Mouse (Mus musculus): ENCODE data around the gene Tmem37. TPM values are rescaled to one million over a fixed set of nuclear protein-coding genes. Genes with fewer than 3 reads are reported as not detected.

The Tmem37 gene
- polyA plus RNA-seq, 1 experiment: 38.4 TPM

- peak overlapping the region; percentile 8 for H3ac ChIP-seq (ENCODE audit: control insufficient read depth, insufficient read length, low read depth)
- TF ChIP-seq CTCF (IDR thresholded peaks at IDR 0.05; ENCODE audit: control insufficient read depth, insufficient read depth, insufficient read length): no peak
- peaks cover 5% of the 10 kb centered on the region for H3K36me3 ChIP-seq (ENCODE audit: control insufficient read depth, insufficient read depth)
- H3K79me3 ChIP-seq (ENCODE audit: low read depth): peaks cover 4% of the 10 kb centered on the region
- peaks cover 37% of the 10 kb centered on the region for H3K79me2 ChIP-seq (ENCODE audit: control insufficient read depth, insufficient read depth)
- H3K4me3 ChIP-seq (ENCODE audit: insufficient read depth, poor library complexity, severe bottlenecking): peak overlapping the region; percentile 48
- no peaks in the 10 kb centered on the region for H3K27me3 ChIP-seq (ENCODE audit: control insufficient read depth, insufficient read depth, insufficient read length)
These were observed 974 bp downstream of the Tmem37 start for GRCm38 (mm10) chr1:120072900-120073299.

- peaks cover 37% of the 10 kb centered on the region for H3K79me2 ChIP-seq (ENCODE audit: control insufficient read depth, insufficient read depth)
- H3K4me3 ChIP-seq (ENCODE audit: insufficient read depth, poor library complexity, severe bottlenecking): no peak overlapping the region
- TF ChIP-seq FOSL1 (IDR thresholded peaks at IDR 0.05; ENCODE audit: insufficient read depth, low read length, poor library complexity, severe bottlenecking): no peak
- no peak for TF ChIP-seq CTCF (IDR thresholded peaks at IDR 0.05; ENCODE audit: control insufficient read depth, insufficient read depth, insufficient read length)
- TF ChIP-seq MYOD1 (IDR thresholded peaks at IDR 0.05; ENCODE audit: control insufficient read depth, insufficient read length, low read depth): no peak
- TF ChIP-seq USF1 (IDR thresholded peaks at IDR 0.05; ENCODE audit: low read depth): no peak
- TF ChIP-seq CEBPB (IDR thresholded peaks at IDR 0.05; ENCODE audit: low read depth): no peak
- TF ChIP-seq MYOG (IDR thresholded peaks at IDR 0.05; ENCODE audit: control insufficient read depth, extremely low read depth, insufficient read length): no peak
- TF ChIP-seq MAX (IDR thresholded peaks at IDR 0.05): no peak
- H3K79me3 ChIP-seq (ENCODE audit: low read depth): peaks cover 4% of the 10 kb centered on the region
- no peaks in the 10 kb centered on the region for H3K27me3 ChIP-seq (ENCODE audit: control insufficient read depth, insufficient read depth, insufficient read length)
- H3K36me3 ChIP-seq (ENCODE audit: control insufficient read depth, insufficient read depth): peaks cover 21% of the 10 kb centered on the region
- H3ac ChIP-seq (ENCODE audit: control insufficient read depth, insufficient read length, low read depth): no peak overlapping the region
These were observed 2.7 kb downstream of the Tmem37 start for GRCm38 (mm10) chr1:120071133-120071532.

- H3K79me3 ChIP-seq (ENCODE audit: low read depth): peaks cover 4% of the 10 kb centered on the region
- peaks cover 27% of the 10 kb centered on the region for H3K36me3 ChIP-seq (ENCODE audit: control insufficient read depth, insufficient read depth)
These were observed 3.7 kb downstream of the Tmem37 start for GRCm38 (mm10) chr1:120070168-120070567.

GRCm38 (mm10) chr1:120069120-120069519, 4.8 kb downstream of the Tmem37 start:
- Histone ChIP-seq H3K36me3 (ENCODE audit: control insufficient read depth, insufficient read depth) (peaks cover 27% of the 10 kb centered on the region), H3K4me3 (ENCODE audit: insufficient read depth, poor library complexity, severe bottlenecking) (no peak overlapping the region), H3K79me3 (ENCODE audit: low read depth) (peaks cover 4% of the 10 kb centered on the region), H3K27me3 (ENCODE audit: control insufficient read depth, insufficient read depth, insufficient read length) (no peaks in the 10 kb centered on the region), H3K79me2 (ENCODE audit: control insufficient read depth, insufficient read depth) (peaks cover 37% of the 10 kb centered on the region), H3ac (ENCODE audit: control insufficient read depth, insufficient read length, low read depth) (no peak overlapping the region)
- TF ChIP-seq MYOD1 (IDR thresholded peaks at IDR 0.05; ENCODE audit: control insufficient read depth, insufficient read length, low read depth) (no peak), FOSL1 (IDR thresholded peaks at IDR 0.05; ENCODE audit: insufficient read depth, low read length, poor library complexity, severe bottlenecking) (no peak), CTCF (IDR thresholded peaks at IDR 0.05; ENCODE audit: control insufficient read depth, insufficient read depth, insufficient read length) (no peak), MAX (IDR thresholded peaks at IDR 0.05) (no peak), MYOG (IDR thresholded peaks at IDR 0.05; ENCODE audit: control insufficient read depth, extremely low read depth, insufficient read length) (no peak), CEBPB (IDR thresholded peaks at IDR 0.05; ENCODE audit: low read depth) (no peak), USF1 (IDR thresholded peaks at IDR 0.05; ENCODE audit: low read depth) (no peak)

More at GRCm38 (mm10) chr1:120070168-120070567, 3.7 kb downstream of the Tmem37 start:
- Histone ChIP-seq H3ac (ENCODE audit: control insufficient read depth, insufficient read length, low read depth) (no peak overlapping the region), H3K4me3 (ENCODE audit: insufficient read depth, poor library complexity, severe bottlenecking) (no peak overlapping the region), H3K79me2 (ENCODE audit: control insufficient read depth, insufficient read depth) (peaks cover 37% of the 10 kb centered on the region), H3K27me3 (ENCODE audit: control insufficient read depth, insufficient read depth, insufficient read length) (no peaks in the 10 kb centered on the region)
- TF ChIP-seq MYOD1 (IDR thresholded peaks at IDR 0.05; ENCODE audit: control insufficient read depth, insufficient read length, low read depth) (no peak), MYOG (IDR thresholded peaks at IDR 0.05; ENCODE audit: control insufficient read depth, extremely low read depth, insufficient read length) (no peak), CTCF (IDR thresholded peaks at IDR 0.05; ENCODE audit: control insufficient read depth, insufficient read depth, insufficient read length) (no peak), FOSL1 (IDR thresholded peaks at IDR 0.05; ENCODE audit: insufficient read depth, low read length, poor library complexity, severe bottlenecking) (no peak), USF1 (IDR thresholded peaks at IDR 0.05; ENCODE audit: low read depth) (no peak), CEBPB (IDR thresholded peaks at IDR 0.05; ENCODE audit: low read depth) (no peak), MAX (IDR thresholded peaks at IDR 0.05) (no peak)

- H3K36me3 ChIP-seq (ENCODE audit: control insufficient read depth, insufficient read depth): peaks cover 27% of the 10 kb centered on the region
- no peak overlapping the region for H3K4me3 ChIP-seq (ENCODE audit: insufficient read depth, poor library complexity, severe bottlenecking)
- H3K79me3 ChIP-seq (ENCODE audit: low read depth): no peaks in the 10 kb centered on the region
- H3K27me3 ChIP-seq (ENCODE audit: control insufficient read depth, insufficient read depth, insufficient read length): no peaks in the 10 kb centered on the region
- no peak for TF ChIP-seq CTCF (IDR thresholded peaks at IDR 0.05; ENCODE audit: control insufficient read depth, insufficient read depth, insufficient read length)
- H3K79me2 ChIP-seq (ENCODE audit: control insufficient read depth, insufficient read depth): peaks cover 19% of the 10 kb centered on the region
- H3ac ChIP-seq (ENCODE audit: control insufficient read depth, insufficient read length, low read depth): no peak overlapping the region
These were observed 7.2 kb downstream of the Tmem37 start for GRCm38 (mm10) chr1:120066625-120067024.

- H3K79me3 ChIP-seq (ENCODE audit: low read depth): no peaks in the 10 kb centered on the region
- H3K27me3 ChIP-seq (ENCODE audit: control insufficient read depth, insufficient read depth, insufficient read length): no peaks in the 10 kb centered on the region
- peaks cover 27% of the 10 kb centered on the region for H3K36me3 ChIP-seq (ENCODE audit: control insufficient read depth, insufficient read depth)
- H3K4me3 ChIP-seq (ENCODE audit: insufficient read depth, poor library complexity, severe bottlenecking): no peak overlapping the region
- peaks cover 15% of the 10 kb centered on the region for H3K79me2 ChIP-seq (ENCODE audit: control insufficient read depth, insufficient read depth)
- H3ac ChIP-seq (ENCODE audit: control insufficient read depth, insufficient read length, low read depth): no peak overlapping the region
- TF ChIP-seq FOSL1 (IDR thresholded peaks at IDR 0.05; ENCODE audit: insufficient read depth, low read length, poor library complexity, severe bottlenecking) (no peak), CTCF (IDR thresholded peaks at IDR 0.05; ENCODE audit: control insufficient read depth, insufficient read depth, insufficient read length) (no peak), MYOD1 (IDR thresholded peaks at IDR 0.05; ENCODE audit: control insufficient read depth, insufficient read length, low read depth) (no peak), MAX (IDR thresholded peaks at IDR 0.05) (no peak), USF1 (IDR thresholded peaks at IDR 0.05; ENCODE audit: low read depth) (no peak), CEBPB (IDR thresholded peaks at IDR 0.05; ENCODE audit: low read depth) (no peak), MYOG (IDR thresholded peaks at IDR 0.05; ENCODE audit: control insufficient read depth, extremely low read depth, insufficient read length) (no peak)
These were observed 7.7 kb downstream of the Tmem37 start for GRCm38 (mm10) chr1:120066159-120066558.

All from C2C12 (cell line).